Mouse (Mus musculus): Measurements from ENCODE around the gene Fam83d. TPM values are rescaled to one million over a fixed set of nuclear protein-coding genes. Genes with fewer than 3 reads are reported as not detected.

Fam83d gene
- total and polyA plus RNA-seq, 3 experiments: 12.2 to 19.8 (median 15.5) TPM

GRCm38 (mm10) chr2:158720715-158721370 is 47.0 kb upstream of the Fam83d start:
- peaks cover 58 to 90% of the 10 kb centered on the region in 2 experiments for H3K4me1 ChIP-seq (ENCODE audit: control insufficient read depth in 1 of 2, insufficient read depth in 2 of 2)
- H3K9ac ChIP-seq (ENCODE audit: insufficient read depth, low read depth): no peak overlapping the region
- H3K9me3 ChIP-seq (replicated peaks; ENCODE audit: low read length): no peaks in the 10 kb centered on the region
- peak overlapping the region; percentile 93 for H3K27ac ChIP-seq (ENCODE audit: insufficient read depth, low read depth)
- H3K27me3 ChIP-seq (replicated peaks): no peaks in the 10 kb centered on the region
- peak; percentile 54 for TF ChIP-seq USF2 (conservative IDR thresholded peaks at IDR 0.05; ENCODE audit: low read depth, low read length)
- peak; percentile 77 for TF ChIP-seq USF1 (IDR thresholded peaks at IDR 0.05; ENCODE audit: low read depth, low read length)
- no peak for TF ChIP-seq CHD1 (IDR thresholded peaks at IDR 0.05; ENCODE audit: low read depth, low read length)
- TF ChIP-seq BHLHE40 (IDR thresholded peaks at IDR 0.05; ENCODE audit: low read depth, low read length): peak; percentile 58
- TF ChIP-seq ZMIZ1 (IDR thresholded peaks at IDR 0.05; ENCODE audit: low read depth, low read length): no peak
- TF ChIP-seq NELFE (IDR thresholded peaks at IDR 0.05; ENCODE audit: low read depth, low read length): no peak
- TF ChIP-seq CHD2 (IDR thresholded peaks at IDR 0.05; ENCODE audit: low read length): no peak
- no peak for TF ChIP-seq IRF4 (IDR thresholded peaks at IDR 0.05; ENCODE audit: low read depth, low read length)
- H3K36me3 ChIP-seq (replicated peaks in 1 of 2; ENCODE audit: control insufficient read depth in 1 of 2, insufficient read depth in 1 of 2, low read length in 1 of 2): peaks cover 16 to 51% of the 10 kb centered on the region in 2 experiments
- H3K4me2 ChIP-seq (ENCODE audit: insufficient read depth, low read depth, poor library complexity, severe bottlenecking): no peak overlapping the region
- in situ Hi-C loops (cut with MboI; ENCODE audit: low pct_ligation_motif_present, low pct_unique_long_range_greater_than_20kb, low sequenced_read_pairs): no loop called here
- dilution Hi-C loops (cut with MboI; ENCODE audit: extremely low pct_ligation_motif_present, extremely low pct_unique_long_range_greater_than_20kb, low sequenced_read_pairs): no loop called here
- DNase-seq (ENCODE audit: extremely low read depth): no peak
- peak overlapping the region in 1 of 3 experiments; percentile 30 for H3K4me3 ChIP-seq (replicated peaks in 1 of 3; ENCODE audit: low read depth in 2 of 3, low read length in 2 of 3, poor library complexity in 1 of 3)
- H3K79me2 ChIP-seq (replicated peaks; ENCODE audit: control insufficient read depth, extremely low read depth, insufficient read depth, poor library complexity, severe bottlenecking): peaks cover 42% of the 10 kb centered on the region

- Histone ChIP-seq H3K4me2 (ENCODE audit: insufficient read depth, low read depth, poor library complexity, severe bottlenecking) (peak overlapping the region; percentile 24; the same call in 1 of the 2 replicates), H3K9me3 (replicated peaks; ENCODE audit: low read length) (no peaks in the 10 kb centered on the region), H3K9ac (ENCODE audit: insufficient read depth, low read depth) (no peak overlapping the region), H3K4me1 (ENCODE audit: control insufficient read depth in 1 of 2, insufficient read depth in 2 of 2) (peaks cover 54 to 89% of the 10 kb centered on the region in 2 experiments), H3K36me3 (replicated peaks in 1 of 2; ENCODE audit: control insufficient read depth in 1 of 2, insufficient read depth in 1 of 2, low read length in 1 of 2) (peaks cover 20 to 49% of the 10 kb centered on the region in 2 experiments), H3K27me3 (replicated peaks) (no peaks in the 10 kb centered on the region), H3K79me2 (replicated peaks; ENCODE audit: control insufficient read depth, extremely low read depth, insufficient read depth, poor library complexity, severe bottlenecking) (peaks cover 47% of the 10 kb centered on the region), H3K4me3 (replicated peaks in 1 of 3; ENCODE audit: low read depth in 2 of 3, low read length in 2 of 3, poor library complexity in 1 of 3) (no peak overlapping the region), H3K27ac (ENCODE audit: insufficient read depth, low read depth) (peak overlapping the region; percentile 93)
- in situ Hi-C loops (cut with MboI; ENCODE audit: low pct_ligation_motif_present, low pct_unique_long_range_greater_than_20kb, low sequenced_read_pairs): no loop called here
- dilution Hi-C loops (cut with MboI; ENCODE audit: extremely low pct_ligation_motif_present, extremely low pct_unique_long_range_greater_than_20kb, low sequenced_read_pairs): no loop called here
- TF ChIP-seq TCF12 (IDR thresholded peaks at IDR 0.05; ENCODE audit: low read depth, low read length) (no peak), RCOR1 (conservative IDR thresholded peaks at IDR 0.05; ENCODE audit: low read depth, low read length) (no peak), NELFE (IDR thresholded peaks at IDR 0.05; ENCODE audit: low read depth, low read length) (no peak), CHD2 (IDR thresholded peaks at IDR 0.05; ENCODE audit: low read length) (no peak), ETS1 (conservative IDR thresholded peaks at IDR 0.05; ENCODE audit: low read depth, low read length) (no peak), TBP (conservative IDR thresholded peaks at IDR 0.05; ENCODE audit: low read depth, low read length) (no peak), JUND (conservative IDR thresholded peaks at IDR 0.05; ENCODE audit: low read depth, low read length) (no peak), SIN3A (IDR thresholded peaks at IDR 0.05; ENCODE audit: low read length) (no peak), BHLHE40 (IDR thresholded peaks at IDR 0.05; ENCODE audit: low read depth, low read length) (no peak), ZNF384 (IDR thresholded peaks at IDR 0.05; ENCODE audit: low read depth, low read length) (no peak), POLR2AphosphoS2 (IDR thresholded peaks at IDR 0.05; ENCODE audit: low read depth, low read length) (no peak), KAT2A (IDR thresholded peaks at IDR 0.05; ENCODE audit: insufficient replicate concordance, low read length) (no peak), USF2 (conservative IDR thresholded peaks at IDR 0.05; ENCODE audit: low read depth, low read length) (no peak), JUN (IDR thresholded peaks at IDR 0.05; ENCODE audit: insufficient read depth, low read depth, low read length) (no peak), E2F4 (IDR thresholded peaks at IDR 0.05; ENCODE audit: insufficient replicate concordance, low read depth, low read length) (no peak), IRF4 (IDR thresholded peaks at IDR 0.05; ENCODE audit: low read depth, low read length) (no peak), ZC3H11A (IDR thresholded peaks at IDR 0.05; ENCODE audit: low read depth, low read length) (no peak)
- no peak for DNase-seq (ENCODE audit: extremely low read depth)
Observed at GRCm38 (mm10) chr2:158721481-158721880, 46.4 kb upstream of the Fam83d start.

Data from CH12.LX (cell line).